Mouse (Mus musculus): ENCODE data around the gene Mapkapk2.

DNA sequence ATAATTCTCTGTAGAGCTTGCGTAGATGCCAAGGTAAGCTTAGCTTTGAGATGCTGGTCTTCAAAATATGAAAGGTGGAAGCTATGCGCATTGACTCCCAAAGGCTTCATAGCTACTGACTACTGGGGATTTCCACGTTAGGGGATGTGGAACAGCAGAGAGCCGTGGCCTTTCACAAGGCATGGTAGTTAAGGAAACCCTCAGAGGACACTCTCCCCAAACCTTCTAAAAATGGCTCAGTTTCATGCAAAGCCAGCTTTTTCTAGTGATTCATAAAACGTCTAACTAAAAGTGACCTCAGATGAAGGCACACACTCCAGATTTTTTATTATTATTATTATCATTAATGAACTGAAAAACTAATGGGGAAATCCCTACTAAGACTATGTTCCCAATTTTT lies 47.6 kb downstream of the Mapkapk2 start:
- TF ChIP-seq CTCF (IDR thresholded peaks at IDR 0.05; ENCODE audit: low read depth) (no peak), EP300 (optimal IDR thresholded peaks at IDR 0.05) (no peak)
